Mouse (Mus musculus) cerebral cortex, adult 2 months (tissue): ENCODE results near the gene Serpina16.

Experiments used
- WGBS: fragments of 180-500 bp; shearing (Covaris S2); methylation state at CpG from one replicate; pipeline ENCODE4 v1.1.7; 2018; 5-methylcytosine and 5-hydroxymethylcytosine counted together

The Serpina16 gene

GRCm38 (mm10) chr12:103656848-103657626 lies 18.9 kb downstream of the Serpina16 start, which contains the start of gene Serpina6:
Serpina6 (minus strand) TSS chr12:103657212.
- WGBS = 80% methylated on average over 9 of the region's 9 CpGs

GRCm38 (mm10) chr12:103655123-103656044 lies 20.6 kb downstream of the Serpina16 start:
- 87% methylated on average over 7 of the region's 7 CpGs for WGBS

- WGBS = 93% methylated on average over 2 of the region's 2 CpGs
These were observed 22.1 kb downstream of the Serpina16 start for GRCm38 (mm10) chr12:103653836-103654235.

- 81% methylated on average over 2 of the region's 2 CpGs for WGBS
These were observed 29.6 kb downstream of the Serpina16 start for GRCm38 (mm10) chr12:103646314-103646713.

- 40% methylated on average over 5 of the region's 5 CpGs for WGBS
These were observed 31.3 kb downstream of the Serpina16 start for GRCm38 (mm10) chr12:103644601-103645000.

GRCm38 (mm10) chr12:103643818-103644217 lies 32.1 kb downstream of the Serpina16 start:
- 90% methylated on average over 3 of the region's 3 CpGs for WGBS

- whole genome bisulfite sequencing = 0% methylated on average over 2 of the region's 2 CpGs
These were observed 32.6 kb downstream of the Serpina16 start for GRCm38 (mm10) chr12:103643336-103643735.

GRCm38 (mm10) chr12:103635846-103636245 lies 40.1 kb downstream of the Serpina16 start:
- 69% methylated on average over 2 of the region's 2 CpGs for WGBS

GRCm38 (mm10) chr12:103634430-103634829 lies 41.5 kb downstream of the Serpina16 start:
- WGBS = 53% methylated on average over 2 of the region's 2 CpGs

GRCm38 (mm10) chr12:103631203-103631612 lies 44.7 kb downstream of the Serpina16 start, which contains the start of gene Serpina10:
Serpina10 (minus strand) TSS chr12:103631444.
- 75% methylated on average over 3 of the region's 3 CpGs for WGBS
